Mouse (Mus musculus): ENCODE results near the gene Aqp3. TPM values are rescaled to one million over a fixed set of nuclear protein-coding genes. Genes with fewer than 3 reads are reported as not detected.

The Aqp3 gene
- 56.2 and 72.9 TPM in 2 replicates for polyA plus RNA-seq (2012; rRNA removed)
- 31.5 and 36.6 TPM in 2 replicates for polyA plus RNA-seq (2014; fragmentation: Nextera tagmentation; extraction: Ambion mirVana)

GRCm38 (mm10) chr4:41097871-41098576 is at the start of gene Aqp3:
Aqp3 (minus strand) TSS chr4:41098183.
- peak within 1 kb of the TSS; percentile 39 for H3K4me3 ChIP-seq (replicated peaks; ENCODE audit: low read length)
- H3K27ac ChIP-seq (replicated peaks; ENCODE audit: low read depth, low read length) = no peak within 1 kb of the TSS
- H3K4me2 ChIP-seq (replicated peaks; ENCODE audit: low read depth, low read length, severe bottlenecking) = peak within 1 kb of the TSS; percentile 90
- peaks cover 12% of the 10 kb centered on the region; the same call in 1 of the 2 replicates for H3K4me1 ChIP-seq (ENCODE audit: control insufficient read depth, insufficient read depth, low read length)
- H3K36me3 ChIP-seq (ENCODE audit: control insufficient read depth, insufficient read depth, low read length) = no peaks in the 10 kb centered on the region
- under 1% methylated on average over 42 of the region's 42 CpGs for WGBS
- peaks cover 20% of the 10 kb centered on the region for H3K27me3 ChIP-seq (ENCODE audit: control insufficient read depth, insufficient read depth, low read length)
- DNase-seq (ENCODE audit: low spot score) (no peak), ATAC-seq (ENCODE audit: low FRiP score, low read depth) (no peak)
- no peaks in the 10 kb centered on the region for H3K9me3 ChIP-seq (ENCODE audit: control insufficient read depth, low read length)
- no peak for TF ChIP-seq POLR2A (IDR thresholded peaks at IDR 0.05; ENCODE audit: borderline replicate concordance, extremely low read depth, insufficient read depth, insufficient read length)
- H3K9ac ChIP-seq (ENCODE audit: low read depth, low read length, severe bottlenecking) = peak within 1 kb of the TSS; percentile 43

- Histone ChIP-seq H3K9ac (ENCODE audit: low read depth, low read length, severe bottlenecking) (no peak overlapping the region), H3K4me1 (ENCODE audit: control insufficient read depth, insufficient read depth, low read length) (no peaks in the 10 kb centered on the region), H3K4me2 (replicated peaks; ENCODE audit: low read depth, low read length, severe bottlenecking) (no peak overlapping the region), H3K9me3 (ENCODE audit: control insufficient read depth, low read length) (no peaks in the 10 kb centered on the region), H3K36me3 (ENCODE audit: control insufficient read depth, insufficient read depth, low read length) (peaks cover 29% of the 10 kb centered on the region), H3K27me3 (ENCODE audit: control insufficient read depth, insufficient read depth, low read length) (no peaks in the 10 kb centered on the region), H3K27ac (replicated peaks; ENCODE audit: low read depth, low read length) (no peak overlapping the region), H3K4me3 (replicated peaks; ENCODE audit: low read length) (no peak overlapping the region)
- WGBS = 75% methylated on average over 2 of the region's 2 CpGs
- no peak for DNase-seq (ENCODE audit: low spot score)
- no peak for TF ChIP-seq POLR2A (IDR thresholded peaks at IDR 0.05; ENCODE audit: borderline replicate concordance, extremely low read depth, insufficient read depth, insufficient read length)
- ATAC-seq (ENCODE audit: low FRiP score, low read depth) = no peak
These were observed 44.6 kb upstream of the Aqp3 start for GRCm38 (mm10) chr4:41142601-41143000.

DNA sequence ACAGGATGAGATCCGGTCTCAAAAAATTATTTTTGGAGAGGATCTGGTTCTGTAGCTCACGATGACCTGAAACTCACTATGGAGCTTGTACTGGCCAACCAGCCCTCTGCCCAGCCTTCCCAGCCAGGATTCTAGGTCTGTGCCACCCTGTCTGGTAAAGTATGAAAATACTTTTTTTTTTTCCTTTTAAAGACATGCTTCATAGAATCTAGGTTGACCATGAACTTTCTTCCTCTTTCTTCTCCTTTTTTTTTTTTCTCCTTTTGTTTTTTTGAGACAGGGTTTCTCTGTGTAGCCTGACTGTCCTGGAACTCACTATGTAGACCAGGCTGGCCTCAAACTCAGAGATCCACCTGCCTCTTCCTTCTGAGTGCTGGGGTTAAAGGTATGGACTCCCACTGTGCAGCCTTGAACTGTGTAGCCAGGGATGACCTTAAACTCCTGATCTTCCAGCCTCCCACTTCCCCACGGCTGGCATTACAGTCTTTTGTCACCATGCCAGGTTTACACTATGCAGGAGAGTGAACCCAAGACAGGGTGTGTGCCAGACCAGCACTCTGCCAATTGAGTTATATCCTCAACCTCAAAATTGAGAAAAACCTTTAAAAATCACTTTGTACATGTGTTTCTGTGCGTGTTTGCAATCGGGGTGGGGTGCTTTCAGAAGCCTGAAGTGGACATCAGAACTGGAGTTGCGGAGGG is 42.3 kb upstream of the Aqp3 start:
- ATAC-seq (ENCODE audit: low FRiP score, low read depth) (no peak), DNase-seq (ENCODE audit: low spot score) (no peak)
- H3K9me3 ChIP-seq (ENCODE audit: control insufficient read depth, low read length) = no peaks in the 10 kb centered on the region
- TF ChIP-seq POLR2A (IDR thresholded peaks at IDR 0.05; ENCODE audit: borderline replicate concordance, extremely low read depth, insufficient read depth, insufficient read length) = no peak
- no peak overlapping the region for H3K4me2 ChIP-seq (replicated peaks; ENCODE audit: low read depth, low read length, severe bottlenecking)
- no peak overlapping the region for H3K27ac ChIP-seq (replicated peaks; ENCODE audit: low read depth, low read length)
- 89% methylated on average over 6 of the region's 6 CpGs for WGBS
- no peaks in the 10 kb centered on the region for H3K27me3 ChIP-seq (ENCODE audit: control insufficient read depth, insufficient read depth, low read length)
- peaks cover 29% of the 10 kb centered on the region for H3K36me3 ChIP-seq (ENCODE audit: control insufficient read depth, insufficient read depth, low read length)
- no peak overlapping the region for H3K9ac ChIP-seq (ENCODE audit: low read depth, low read length, severe bottlenecking)
- no peaks in the 10 kb centered on the region; the same call in 1 of the 2 replicates for H3K4me1 ChIP-seq (ENCODE audit: control insufficient read depth, insufficient read depth, low read length)
- no peak overlapping the region for H3K4me3 ChIP-seq (replicated peaks; ENCODE audit: low read length)

DNA sequence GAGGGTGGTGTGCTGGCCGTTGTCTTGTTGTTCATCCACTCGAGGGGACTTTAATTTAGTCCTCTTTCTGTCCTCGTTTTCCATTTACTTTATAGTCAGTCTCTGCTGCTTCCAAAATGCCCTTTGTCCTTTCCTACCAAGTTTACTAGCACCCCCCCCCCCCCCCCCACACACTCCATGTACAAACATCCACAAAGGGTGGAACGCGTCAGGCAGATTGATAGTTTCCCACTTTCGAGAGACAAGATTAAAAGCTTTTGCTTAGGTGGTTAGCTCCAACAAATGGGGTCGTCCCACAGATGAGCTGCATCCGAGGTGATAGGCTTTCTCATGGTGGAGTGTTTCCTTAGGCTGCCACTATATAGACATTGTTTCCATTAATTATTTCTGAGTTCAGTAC is 38.8 kb upstream of the Aqp3 start:
- Histone ChIP-seq H3K4me2 (replicated peaks; ENCODE audit: low read depth, low read length, severe bottlenecking) (peak overlapping the region; percentile 60), H3K36me3 (ENCODE audit: control insufficient read depth, insufficient read depth, low read length) (peaks cover 23% of the 10 kb centered on the region), H3K9ac (ENCODE audit: low read depth, low read length, severe bottlenecking) (peak overlapping the region; percentile 99), H3K4me1 (ENCODE audit: control insufficient read depth, insufficient read depth, low read length) (peaks cover 4% of the 10 kb centered on the region), H3K27me3 (ENCODE audit: control insufficient read depth, insufficient read depth, low read length) (no peaks in the 10 kb centered on the region), H3K9me3 (ENCODE audit: control insufficient read depth, low read length) (no peaks in the 10 kb centered on the region), H3K4me3 (replicated peaks; ENCODE audit: low read length) (peak overlapping the region; percentile 96), H3K27ac (replicated peaks; ENCODE audit: low read depth, low read length) (peak overlapping the region; percentile 99)
- under 1% methylated on average over 8 of the region's 8 CpGs for WGBS
- ATAC-seq (ENCODE audit: low FRiP score, low read depth) = no peak
- no peak for DNase-seq (ENCODE audit: low spot score)
- no peak for TF ChIP-seq POLR2A (IDR thresholded peaks at IDR 0.05; ENCODE audit: borderline replicate concordance, extremely low read depth, insufficient read depth, insufficient read length)

DNA sequence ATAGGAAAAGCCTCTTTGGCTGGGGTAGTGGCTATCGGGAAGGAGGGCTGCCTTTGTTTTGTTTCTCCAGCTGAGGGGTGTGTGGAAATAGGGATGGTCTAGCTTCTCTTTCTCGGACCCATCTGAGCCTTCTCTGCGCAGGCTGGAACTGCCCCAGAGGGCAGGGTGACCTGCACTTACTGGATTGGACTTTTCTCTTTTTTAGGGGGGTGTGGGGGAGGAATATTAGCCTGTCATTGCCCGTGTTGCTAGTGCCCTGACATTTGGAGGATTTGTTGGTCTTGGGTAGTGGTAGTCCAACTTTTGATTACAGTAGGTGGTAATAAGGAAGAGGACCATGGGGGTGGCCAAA is 38.4 kb upstream of the Aqp3 start:
- 0% methylated on average over 4 of the region's 4 CpGs for WGBS
- DNase-seq (ENCODE audit: low spot score) (no peak), ATAC-seq (ENCODE audit: low FRiP score, low read depth) (peak; percentile 2; the same call in 1 of the 2 replicates)
- Histone ChIP-seq H3K27me3 (ENCODE audit: control insufficient read depth, insufficient read depth, low read length) (no peaks in the 10 kb centered on the region), H3K4me3 (replicated peaks; ENCODE audit: low read length) (peak overlapping the region; percentile 96), H3K27ac (replicated peaks; ENCODE audit: low read depth, low read length) (peak overlapping the region; percentile 99), H3K9me3 (ENCODE audit: control insufficient read depth, low read length) (no peaks in the 10 kb centered on the region), H3K4me1 (ENCODE audit: control insufficient read depth, insufficient read depth, low read length) (peaks cover 4% of the 10 kb centered on the region), H3K4me2 (replicated peaks; ENCODE audit: low read depth, low read length, severe bottlenecking) (peak overlapping the region; percentile 60), H3K36me3 (ENCODE audit: control insufficient read depth, insufficient read depth, low read length) (peaks cover 22% of the 10 kb centered on the region), H3K9ac (ENCODE audit: low read depth, low read length, severe bottlenecking) (peak overlapping the region; percentile 99)
- TF ChIP-seq POLR2A (IDR thresholded peaks at IDR 0.05; ENCODE audit: borderline replicate concordance, extremely low read depth, insufficient read depth, insufficient read length) = no peak

Data from limb, embryonic 14.5 days (tissue).